Mouse (Mus musculus) spleen, adult 2 months (tissue): Measurements from ENCODE around the gene Hoxa4.

ENCODE experiments used
- CTCF ChIP-seq: fragments of 200-500 bp; IDR thresholded peaks from 2 replicates; pipeline ENCODE4 v1.5.1; 2011; ENCODE audit warnings: mild to moderate bottlenecking, inconsistent platforms; ENCODE audit not compliant: insufficient read depth, insufficient read length, insufficient replicate concordance; ENCODE audit errors: extremely low read depth
- POLR2A ChIP-seq: fragments of 200-500 bp; IDR thresholded peaks from 2 replicates; pipeline ENCODE4 v1.6.1; 2011; ENCODE audit warnings: low read depth, low read length, inconsistent platforms

DNA sequence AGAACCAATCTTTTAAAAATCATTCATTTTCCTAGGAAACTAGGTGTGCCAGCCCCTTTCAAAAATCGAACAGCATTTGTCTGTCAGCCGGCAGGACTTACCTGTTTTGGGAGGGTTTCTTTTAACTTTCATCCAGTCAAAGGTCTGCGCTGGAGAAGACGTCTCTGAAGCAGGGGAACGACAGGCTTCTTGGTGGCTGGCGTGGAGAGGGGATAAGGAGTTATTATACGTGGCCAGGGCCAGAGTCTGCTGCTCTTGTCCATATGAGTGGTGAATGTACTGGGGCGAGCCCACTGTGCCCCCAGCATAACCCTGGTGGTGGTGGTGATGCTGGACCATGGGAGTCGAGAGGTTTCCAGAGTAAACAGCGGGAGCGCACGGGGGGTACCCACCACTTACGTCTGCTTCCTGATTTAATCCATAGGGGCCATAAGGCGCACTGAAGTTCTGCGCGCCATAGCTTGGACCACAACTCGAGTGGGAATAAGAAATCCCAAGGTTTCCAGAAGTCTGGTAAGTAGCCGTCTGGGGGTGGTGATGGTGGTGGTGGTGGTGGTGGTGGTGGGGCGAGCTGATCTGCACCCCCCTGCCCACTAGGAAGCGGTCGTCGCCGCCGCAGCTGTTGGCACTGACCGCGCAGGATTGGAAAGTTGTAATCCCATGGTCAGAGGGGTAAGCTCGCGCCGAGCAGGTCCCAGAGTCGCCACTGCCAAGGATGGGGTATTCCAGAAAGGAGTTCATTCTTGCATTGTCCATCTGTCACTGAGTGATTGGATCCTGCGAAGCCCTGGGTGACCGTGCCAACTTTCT is 33.9 kb downstream of the Hoxa4 start:
- TF ChIP-seq CTCF (no peak), POLR2A (no peak)
